In the genomic region with DNA sequence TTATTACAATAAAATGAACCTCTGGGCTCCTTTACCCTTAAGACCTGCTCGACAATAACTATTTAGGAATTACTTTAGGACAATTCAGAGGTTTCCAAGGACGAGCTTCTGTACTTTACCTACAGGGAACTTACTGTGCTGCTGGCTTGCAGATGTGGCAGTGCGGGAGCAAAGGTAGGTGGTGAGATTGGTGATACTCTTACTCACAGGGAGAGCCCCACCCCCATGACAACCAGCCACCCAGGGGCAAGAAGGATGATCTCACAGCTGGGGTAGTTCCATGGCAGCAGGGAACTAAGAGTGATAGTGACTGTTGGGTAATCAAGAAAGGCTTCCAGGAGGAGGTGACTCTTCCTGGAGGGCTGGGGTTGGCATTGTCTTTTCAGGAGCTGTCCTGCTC, we compare ENCODE assay signal across 27 mouse cellular contexts. TPM values are rescaled to one million over a fixed set of nuclear protein-coding genes. Genes with fewer than 3 reads are reported as not detected.
DNase-seq lines count a peak whose midpoint lies in the region; ATAC-seq and TF ChIP-seq lines count a peak whose summit lies in the region.
"Had no signal": no experiment of that assay in that cellular context is flagged by ENCODE, and none has a peak within 500 bp of the region (broad histone marks: within the 10 kb centered on the region; RNA-seq: fewer than 3 reads in every experiment).

No protein-coding gene starts in this region.

- H3K4me2 ChIP-seq in intestine, postnatal 0 days (replicated peaks; ENCODE audit: low read depth): no peak overlapping the region
- no peak overlapping the region for H3K4me2 ChIP-seq in intestine, embryonic 15.5 days (replicated peaks)
- H3K4me2 ChIP-seq: embryonic facial prominence, embryonic 13.5 days; embryonic facial prominence, embryonic 15.5 days; forebrain, embryonic 12.5 days had no signal

- H3K9me3 ChIP-seq in intestine, postnatal 0 days (ENCODE audit: control insufficient read depth): no peaks in the 10 kb centered on the region
- no peaks in the 10 kb centered on the region for H3K9me3 ChIP-seq in intestine, embryonic 15.5 days
- H3K9me3 ChIP-seq: embryonic facial prominence, embryonic 13.5 days; embryonic facial prominence, embryonic 15.5 days; forebrain, embryonic 10.5 days; forebrain, embryonic 12.5 days had no signal

- H3K4me1 ChIP-seq in intestine, postnatal 0 days (replicated peaks; ENCODE audit: control insufficient read depth, insufficient read depth, low read length): no peaks in the 10 kb centered on the region
- no peaks in the 10 kb centered on the region for H3K4me1 ChIP-seq in intestine, embryonic 15.5 days (replicated peaks)
- H3K4me1 ChIP-seq: embryonic facial prominence, embryonic 13.5 days; embryonic facial prominence, embryonic 15.5 days; forebrain, embryonic 10.5 days; forebrain, embryonic 12.5 days had no signal

- 64% methylated on average over 3 of the region's 3 CpGs for WGBS in intestine, postnatal 0 days
- 82% methylated on average over 3 of the region's 3 CpGs for WGBS in intestine, embryonic 15.5 days

- H3K27me3 ChIP-seq in intestine, postnatal 0 days (replicated peaks; ENCODE audit: control insufficient read depth, insufficient read depth, low read length): no peaks in the 10 kb centered on the region
- H3K27me3 ChIP-seq in intestine, embryonic 15.5 days (replicated peaks): no peaks in the 10 kb centered on the region
- H3K27me3 ChIP-seq: embryonic facial prominence, embryonic 13.5 days; embryonic facial prominence, embryonic 15.5 days; forebrain, embryonic 12.5 days had no signal

- no peak overlapping the region for H3K4me3 ChIP-seq in intestine, postnatal 0 days (ENCODE audit: low read depth, low read length)
- no peak overlapping the region for H3K4me3 ChIP-seq in intestine, embryonic 15.5 days (replicated peaks)
- H3K4me3 ChIP-seq in layer of hippocampus, adult 2 months: no peak overlapping the region
- H3K4me3 ChIP-seq: embryonic facial prominence, embryonic 13.5 days; embryonic facial prominence, embryonic 15.5 days; erythroblast, embryonic 14.5 days; forebrain, embryonic 10.5 days; forebrain, embryonic 12.5 days had no signal

- H3K36me3 ChIP-seq in intestine, postnatal 0 days (ENCODE audit: control insufficient read depth, insufficient read depth): no peaks in the 10 kb centered on the region
- H3K36me3 ChIP-seq in intestine, embryonic 15.5 days: no peaks in the 10 kb centered on the region
- H3K36me3 ChIP-seq: embryonic facial prominence, embryonic 13.5 days; embryonic facial prominence, embryonic 15.5 days; forebrain, embryonic 10.5 days; forebrain, embryonic 12.5 days had no signal

- DNase-seq in right cerebral cortex, adult 18-20 months: peak; percentile 24
- no peak for DNase-seq in right cerebral cortex, postnatal 4 days
- peak; percentile 21 for DNase-seq in brain, adult 2 months (ENCODE audit: low read depth, low spot score)
- DNase-seq in layer of hippocampus, adult 2 months (ENCODE audit: low spot score in 2 of 2): no peak
- DNase-seq: adrenal gland, adult 8-10 months; adrenal gland, postnatal 14 days; adrenal gland, postnatal 36 days; cerebellum, adult 11 months; cerebellum, adult 18-20 months; cerebellum, adult 8-10 months; cerebellum, adult 9-11 months; cerebellum, postnatal 14 days; cerebellum, postnatal 36 days; embryo, embryonic 11 days had no signal

- peak; percentile 93 for ATAC-seq in intestine, postnatal 0 days
- no peak for ATAC-seq in intestine, embryonic 15.5 days
- ATAC-seq: activated CD4-positive, CD25-positive, alpha-beta regulatory T cell, adult 4 months; forebrain, embryonic 14.5 days; forebrain, embryonic 16.5 days had no signal

- H3K27ac ChIP-seq in intestine, postnatal 0 days (ENCODE audit: low read depth, low read length): 0 out of 2 replicates have a peak overlapping the region, but pooled peaks have one; percentile 24
- no peak overlapping the region for H3K27ac ChIP-seq in intestine, embryonic 15.5 days
- H3K27ac ChIP-seq in layer of hippocampus, adult 2 months: no peak overlapping the region
- H3K27ac ChIP-seq: embryonic facial prominence, embryonic 13.5 days; embryonic facial prominence, embryonic 15.5 days; forebrain, embryonic 10.5 days; forebrain, embryonic 12.5 days had no signal

- TF ChIP-seq CTCF in intestine, postnatal 0 days (IDR thresholded peaks at IDR 0.05; ENCODE audit: low read depth): no peak
- no peak for TF ChIP-seq CTCF in layer of hippocampus, adult 2 months (conservative IDR thresholded peaks at IDR 0.05)

- no peak overlapping the region for H3K9ac ChIP-seq in intestine, postnatal 0 days (ENCODE audit: low read depth, low read length)
- H3K9ac ChIP-seq in intestine, embryonic 15.5 days: no peak overlapping the region
- H3K9ac ChIP-seq: embryonic facial prominence, embryonic 13.5 days; embryonic facial prominence, embryonic 15.5 days; forebrain, embryonic 12.5 days had no signal

RNA-seq across cellular contexts. Expression of a gene that starts 30.1 kb away (rescaled TPM):
- 4.5 and 4.8 TPM in 2 replicates for polyA plus RNA-seq in intestine, postnatal 0 days (2015; fragmentation: Nextera tagmentation; extraction: Ambion mirVana)
- 9.6 and 11.1 TPM in 2 replicates for polyA plus RNA-seq in intestine, embryonic 15.5 days (2015; fragmentation: Nextera tagmentation; extraction: Ambion mirVana)
- 10 to 100 TPM; 17.4 to 17.7 TPM for total RNA-seq in layer of hippocampus, adult 2 months (2021)
- total RNA-seq: MEL had no signal

RNA-seq across cellular contexts. Expression of a gene that starts 46.6 kb away (rescaled TPM):
- polyA plus RNA-seq in intestine, postnatal 0 days (2015; fragmentation: Nextera tagmentation; extraction: Ambion mirVana): 4.1 and 6.5 TPM in 2 replicates
- polyA plus RNA-seq in intestine, embryonic 15.5 days (2015; fragmentation: Nextera tagmentation; extraction: Ambion mirVana): 3.3 TPM in 2 replicates
- total RNA-seq in layer of hippocampus, adult 2 months (2021): 1 to 10 TPM; 4.1 to 5.9 TPM
- total RNA-seq: common myeloid progenitor, adult 5-6 weeks; MEL had no signal
- polyA plus RNA-seq: C2C12; erythroblast, embryonic 14.5 days had no signal

Comparison
In these comparisons a context has a peak if more than half of its experiments do, and no peak if none do; other contexts are left out.
1. DNase-seq: peak in right cerebral cortex, adult 18-20 months (single experiment) and brain, adult 2 months (single experiment); none in right cerebral cortex, postnatal 4 days (single experiment) and layer of hippocampus, adult 2 months (0 of 2).